ENCODE assay signal across 9 mouse cellular contexts in genomic region chr19:61057581-61057980, GRCm38 (mm10).
DNase-seq lines count a peak whose midpoint lies in the region; ATAC-seq and TF ChIP-seq lines count a peak whose summit lies in the region.
"Had no signal": no experiment of that assay in that cellular context is flagged by ENCODE, and none has a peak within 500 bp of the region (broad histone marks: within the 10 kb centered on the region; RNA-seq: fewer than 3 reads in every experiment).

No protein-coding gene starts in this region.

- 23% methylated on average over 3 of the region's 3 CpGs for WGBS in hindbrain, postnatal 0 days

- no peak for ATAC-seq in hindbrain, postnatal 0 days

- no peak overlapping the region for H3K4me2 ChIP-seq in hindbrain, postnatal 0 days (ENCODE audit: low read depth, low read length)
- H3K4me2 ChIP-seq: neural tube, embryonic 13.5 days had no signal

- no peak overlapping the region for H3K4me3 ChIP-seq in hindbrain, postnatal 0 days (ENCODE audit: low read length)
- H3K4me3 ChIP-seq: neural tube, embryonic 13.5 days had no signal

- TF ChIP-seq CTCF in hindbrain, postnatal 0 days (IDR thresholded peaks at IDR 0.05; ENCODE audit: low read depth), result no peak

- H3K27ac ChIP-seq in hindbrain, postnatal 0 days, result no peak overlapping the region
- H3K27ac ChIP-seq: neural tube, embryonic 13.5 days had no signal

- H3K27me3 ChIP-seq in hindbrain, postnatal 0 days (ENCODE audit: insufficient read depth, low read length), result no peaks in the 10 kb centered on the region
- H3K27me3 ChIP-seq: neural tube, embryonic 13.5 days had no signal

- intact Hi-C loops in heart, postnatal 14 days (cut with DNase I), result no loop called here

- DNase-seq in heart, adult 11 months, result peak; percentile 93
- DNase-seq in heart, postnatal 14 days, result no peak
- peak; percentile 30 for DNase-seq in embryo, embryonic 9.5 days (ENCODE audit: extremely low spot score)
- peak; percentile 85 for DNase-seq in kidney, postnatal 10 days
- DNase-seq in lung, postnatal 4 days, result peak; percentile 45 to 66
- no peak for DNase-seq in cerebellum, adult 8-10 months
- DNase-seq in frontal cortex, adult 2 months (ENCODE audit: extremely low spot score in 1 of 2, low spot score in 1 of 2), result no peak
- DNase-seq in hindbrain, postnatal 0 days (ENCODE audit: low spot score), result no peak

- H3K9me3 ChIP-seq in hindbrain, postnatal 0 days (ENCODE audit: low read length), result peaks cover 2% of the 10 kb centered on the region; the same call in 1 of the 2 replicates

- no peaks in the 10 kb centered on the region for H3K4me1 ChIP-seq in hindbrain, postnatal 0 days (ENCODE audit: insufficient read depth, low read length)

- no peak overlapping the region for H3K9ac ChIP-seq in hindbrain, postnatal 0 days (replicated peaks; ENCODE audit: low read length)
- H3K9ac ChIP-seq: neural tube, embryonic 13.5 days had no signal

- H3K36me3 ChIP-seq in hindbrain, postnatal 0 days (ENCODE audit: insufficient read depth, low read length), result no peaks in the 10 kb centered on the region
- H3K36me3 ChIP-seq: neural tube, embryonic 13.5 days had no signal

Comparison
In these comparisons a context has a peak if more than half of its experiments do, and no peak if none do; other contexts are left out.
1. DNase-seq: peak in heart, adult 11 months (single experiment), embryo, embryonic 9.5 days (single experiment), kidney, postnatal 10 days (single experiment) and lung, postnatal 4 days (2 of 2); none in heart, postnatal 14 days (0 of 2), cerebellum, adult 8-10 months (single experiment), frontal cortex, adult 2 months (0 of 2) and hindbrain, postnatal 0 days (single experiment).